Mouse (Mus musculus): ENCODE measurements around the gene Fam19a1.

- TF ChIP-seq POLR2A (IDR thresholded peaks at IDR 0.05; ENCODE audit: low read depth, low read length) = no peak
- no peak for TF ChIP-seq CTCF (IDR thresholded peaks at IDR 0.05; ENCODE audit: extremely low read depth, insufficient read length, insufficient replicate concordance, low read depth, low read length)
Measured at GRCm38 (mm10) chr6:96459041-96459440, 346.1 kb downstream of the Fam19a1 start.
